Mouse (Mus musculus): ENCODE results near the gene Nudt3. TPM values are rescaled to one million over a fixed set of nuclear protein-coding genes. Genes with fewer than 3 reads are reported as not detected.

Gene Nudt3
- total RNA-seq, 4 experiments from 2014 or later = 260 to 347 (median 290) TPM

DNA sequence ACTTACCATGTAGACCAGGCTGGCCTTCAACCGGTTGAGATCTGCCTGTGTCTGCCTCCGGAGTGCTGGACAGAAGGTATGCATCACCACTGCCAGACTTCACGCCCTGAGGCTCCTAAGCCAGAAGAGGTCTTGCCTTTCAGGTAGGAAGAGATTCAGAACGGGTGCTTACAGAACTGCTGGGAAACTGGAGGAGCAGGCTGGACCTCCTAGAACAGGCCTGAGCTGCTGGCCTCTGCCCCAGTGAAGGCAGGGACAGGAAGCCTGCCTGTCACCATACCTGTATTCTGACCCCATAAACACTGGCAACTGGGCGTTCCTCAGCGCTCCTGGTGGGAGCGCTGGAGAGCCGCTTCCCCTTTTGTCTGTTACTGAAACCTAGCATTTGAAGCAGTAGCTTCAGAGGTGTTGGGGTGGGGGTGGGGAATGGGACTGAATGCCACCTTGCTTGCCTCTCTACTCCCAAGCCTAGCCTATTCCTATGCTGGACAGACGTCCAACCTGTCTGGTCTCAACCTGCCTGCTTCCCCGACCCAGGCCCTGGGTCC is 71.8 kb downstream of the Nudt3 start:
- no peak for DNase-seq (ENCODE audit: low spot score in 2 of 2)

DNA sequence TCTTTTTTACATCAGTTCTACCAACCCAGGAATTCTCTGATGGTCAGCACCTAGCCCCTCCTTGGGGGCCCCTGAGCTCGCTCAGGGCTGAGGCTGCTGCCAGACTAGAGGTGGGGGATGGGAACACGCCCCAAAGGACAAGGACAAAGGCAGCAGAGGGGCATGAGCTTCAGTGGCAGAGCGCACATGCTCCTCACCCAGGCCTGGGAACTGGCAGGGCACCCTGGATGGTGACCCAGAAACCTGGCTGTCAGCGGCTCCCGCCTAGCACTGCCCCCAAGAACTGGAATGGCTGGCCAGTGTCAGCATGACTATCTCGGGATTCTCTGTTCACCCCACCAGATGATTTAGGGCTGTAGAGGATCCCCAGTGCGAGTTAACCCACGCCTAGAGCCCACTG is 74.1 kb downstream of the Nudt3 start:
- no peak for DNase-seq (ENCODE audit: low spot score in 2 of 2)

DNA sequence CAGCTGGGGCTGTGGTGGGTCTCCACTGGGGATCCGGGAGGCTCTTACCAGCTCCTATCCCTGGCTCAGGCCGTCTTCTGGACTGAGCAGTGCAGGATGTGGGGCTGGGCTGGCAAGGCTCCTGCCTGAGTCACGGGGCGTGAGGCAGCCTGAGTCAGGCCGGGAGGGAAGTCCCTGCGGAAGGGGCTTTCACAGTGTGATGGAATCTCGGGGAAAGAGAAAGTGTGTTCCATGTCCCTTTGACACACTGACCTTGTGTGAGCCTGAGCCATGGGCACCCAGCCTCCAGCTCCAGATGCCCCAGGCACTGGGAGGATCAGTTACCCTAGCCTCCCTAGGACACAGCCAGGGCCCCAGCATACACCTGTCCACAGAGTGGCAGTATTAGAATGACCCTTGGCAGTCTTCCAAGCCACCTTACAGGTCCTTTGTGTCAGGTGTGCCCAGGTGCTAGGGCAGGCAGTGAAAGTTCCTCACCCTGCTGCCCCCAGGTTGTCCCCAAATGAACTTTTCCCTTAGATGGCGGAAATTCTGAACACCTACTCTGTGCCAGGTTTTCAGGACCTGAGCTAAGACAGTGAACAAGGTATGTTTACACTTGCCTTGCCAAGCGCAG is 75.9 kb downstream of the Nudt3 start:
- DNase-seq (ENCODE audit: low spot score in 2 of 2) = no peak

DNA sequence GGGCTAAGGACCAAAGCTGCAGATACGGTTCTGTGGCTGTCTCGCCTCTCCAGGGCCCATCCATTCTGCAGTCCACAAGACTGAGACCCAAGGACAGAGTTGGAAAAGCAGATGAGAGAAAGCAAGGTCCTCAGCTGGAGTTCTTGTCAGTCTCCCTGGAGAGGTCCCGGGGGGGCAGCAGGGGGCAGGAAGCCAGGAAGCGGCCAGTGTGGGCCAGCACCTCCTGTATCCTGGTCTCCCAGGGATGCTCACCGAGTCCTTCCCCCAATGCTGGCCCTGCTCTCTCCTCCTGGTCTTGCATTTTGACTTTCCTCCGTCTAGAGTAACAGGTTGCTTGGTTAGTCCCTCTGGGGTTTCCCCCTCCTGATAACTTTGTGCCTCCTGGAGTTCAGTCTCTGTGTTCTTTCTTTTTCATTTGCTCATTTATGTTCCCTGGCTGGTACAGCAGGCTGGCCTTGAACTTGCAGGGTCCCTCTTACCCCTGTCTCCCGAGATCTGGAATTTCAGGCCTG is 76.7 kb downstream of the Nudt3 start:
- no peak for DNase-seq (ENCODE audit: low spot score in 2 of 2)

DNA sequence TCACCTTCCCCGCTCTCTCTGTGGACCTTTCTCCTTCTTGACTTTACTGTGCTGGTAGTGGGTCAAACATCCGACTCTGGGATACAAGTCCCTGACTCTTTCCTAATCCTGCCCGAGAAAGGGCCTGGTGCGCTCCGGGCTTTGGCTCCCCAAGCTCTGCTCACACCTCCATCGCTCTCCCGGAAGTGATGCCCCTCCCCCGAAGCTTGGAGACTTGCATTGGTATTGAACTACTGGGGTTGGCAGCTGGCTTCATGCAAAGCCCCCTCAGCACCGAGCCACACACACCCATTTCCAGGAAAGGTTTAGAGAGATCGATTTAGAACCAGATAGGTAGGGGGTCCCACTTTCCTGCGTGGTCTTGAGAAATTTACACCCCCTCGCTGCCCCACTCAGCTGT is 77.3 kb downstream of the Nudt3 start:
- DNase-seq (ENCODE audit: low spot score in 2 of 2) = no peak

DNA sequence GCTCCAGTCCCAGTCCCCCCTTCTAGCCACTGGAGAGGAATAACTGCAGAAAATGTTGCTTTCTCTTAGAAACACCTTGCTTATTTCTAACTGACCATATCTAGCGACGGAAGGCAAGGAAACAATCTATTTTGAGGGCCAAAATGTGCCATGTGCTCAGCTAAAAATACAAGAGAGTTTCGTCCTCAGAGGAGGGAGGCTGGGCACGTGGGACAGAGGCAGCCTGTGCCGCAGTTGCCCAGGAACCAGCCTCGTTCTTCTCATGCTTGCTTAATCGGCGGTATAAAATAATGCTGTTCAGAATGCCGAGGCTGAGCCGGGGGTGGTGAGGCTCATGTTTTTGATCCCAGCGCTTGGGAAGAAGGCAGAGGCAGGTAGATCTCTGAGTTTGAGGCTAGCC is 78.7 kb downstream of the Nudt3 start:
- no peak for DNase-seq (ENCODE audit: low spot score in 2 of 2)

DNA sequence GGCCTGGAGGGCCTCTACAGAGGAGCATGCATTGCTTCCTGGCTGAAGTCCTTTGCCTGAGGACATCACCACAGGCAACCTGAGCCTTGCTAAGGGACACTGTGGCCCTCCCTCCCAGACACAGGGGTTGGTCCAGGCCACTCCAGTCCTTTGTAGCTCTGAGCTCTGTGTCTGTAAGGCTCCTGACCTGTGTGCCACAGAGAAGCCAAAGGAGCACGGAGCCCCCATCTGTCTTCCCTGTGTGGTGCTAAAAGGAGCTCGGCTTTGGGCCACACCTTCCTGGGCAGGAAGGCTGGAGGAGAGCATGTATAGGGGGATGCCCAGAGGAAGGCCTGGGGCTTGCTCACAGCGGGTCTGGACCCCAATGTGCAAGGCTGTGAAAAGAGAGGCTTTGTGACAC is 81.3 kb downstream of the Nudt3 start:
- no peak for DNase-seq (ENCODE audit: low spot score in 2 of 2)

DNA sequence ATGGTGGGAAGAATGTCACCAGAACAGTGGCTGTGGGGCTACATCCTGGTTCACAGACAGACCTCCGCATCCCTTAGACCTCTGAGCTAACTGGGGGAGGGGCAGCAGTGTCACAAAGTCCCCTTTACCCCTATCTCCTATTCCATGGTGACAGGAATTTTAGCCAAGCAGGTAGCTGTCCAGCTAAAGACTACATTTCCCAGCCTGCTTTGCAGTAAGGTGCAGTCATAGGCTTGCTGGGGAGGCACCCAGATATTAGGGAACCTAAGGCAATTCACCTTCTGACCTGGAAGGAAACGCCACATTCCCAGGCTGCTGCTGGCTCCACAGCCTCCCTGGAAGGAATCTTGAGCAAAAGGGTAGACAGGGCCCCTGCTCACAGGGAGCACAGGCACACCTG is 82.0 kb downstream of the Nudt3 start:
- no peak for DNase-seq (ENCODE audit: low spot score in 2 of 2)

DNA sequence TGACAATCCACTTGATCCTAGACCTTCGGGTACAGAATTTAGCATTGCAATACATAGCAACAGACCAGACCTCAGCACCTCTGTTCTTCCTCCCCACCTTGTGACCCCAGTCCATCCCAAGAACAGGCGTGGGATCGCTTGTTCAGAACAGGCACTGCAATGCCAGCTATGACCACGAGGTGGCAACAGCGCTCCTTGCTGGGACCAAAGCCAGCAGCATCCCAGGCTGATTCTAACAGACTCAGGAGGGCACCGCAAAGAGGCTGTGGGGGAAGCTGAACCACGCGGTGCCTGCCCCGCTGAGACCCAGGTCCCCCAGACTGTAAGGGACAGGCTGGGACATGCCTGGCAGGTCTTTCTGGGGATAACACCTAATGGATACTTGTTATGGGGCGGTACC is 88.6 kb downstream of the Nudt3 start:
- peak; percentile 67 to 71 for DNase-seq (ENCODE audit: low spot score in 2 of 2)

DNA sequence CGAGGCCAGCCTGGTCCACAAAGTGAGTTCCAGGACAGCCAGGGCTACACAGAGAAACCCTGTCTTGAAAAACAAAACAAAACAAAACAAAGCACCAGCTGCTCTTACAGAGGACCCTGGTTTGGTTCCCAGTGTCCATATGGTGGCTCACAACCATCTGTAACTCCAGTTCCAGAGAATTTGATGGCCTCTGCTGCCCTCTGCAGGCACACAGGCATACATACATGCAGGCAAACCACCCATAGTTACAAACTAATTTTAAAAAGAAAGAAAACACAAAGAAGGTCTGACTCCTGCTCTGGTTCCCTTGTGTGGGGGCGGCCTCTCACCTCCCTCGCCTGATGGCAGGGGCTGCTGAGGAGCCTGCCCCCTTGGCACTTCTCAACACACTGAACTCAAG is 89.9 kb downstream of the Nudt3 start:
- DNase-seq (ENCODE audit: low spot score in 2 of 2) = no peak

DNA sequence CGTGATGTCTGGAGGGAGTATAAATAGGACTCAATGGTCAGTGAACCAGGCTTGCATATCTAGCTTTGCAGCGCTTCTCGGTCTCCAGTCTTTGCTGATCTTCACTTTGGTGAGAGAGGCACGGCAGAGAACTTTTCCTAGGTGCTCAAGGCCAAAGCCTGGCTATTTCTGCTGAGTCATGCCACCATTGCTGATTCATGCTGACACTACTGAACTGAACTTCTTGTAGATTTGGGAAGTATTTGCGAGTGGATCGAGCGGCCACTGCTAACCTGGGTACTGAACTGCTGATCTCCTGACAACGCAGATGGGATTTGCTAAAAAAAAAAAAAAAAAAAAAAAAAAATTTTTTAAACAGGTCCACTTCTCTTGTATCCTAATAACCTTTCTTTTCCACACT is 91.2 kb downstream of the Nudt3 start:
- DNase-seq (ENCODE audit: low spot score in 2 of 2) = no peak

Other genes with a start within 250 kb of the Nudt3 start
- gene Grm4, start 102.1 kb downstream of the Nudt3 start, total RNA-seq (2022) = under 1 TPM in 1 of 4 experiments, not detected in 3; 0.11 TPM
- 10 to 100 TPM; 27.6 to 34.9 (median 31.9) TPM for gene Hmga1, start 67.0 kb downstream of the Nudt3 start, total RNA-seq (2022)
- gene AI413582, start 57.7 kb downstream of the Nudt3 start, total RNA-seq (2022) = 1 to 10 TPM; 1.7 to 3.9 (median 2.8) TPM
- gene RPS10-NUDT3, start 11.7 kb upstream of the Nudt3 start, total RNA-seq (2022) = 1 to 10 TPM in 2 of 4 experiments, not detected in 2; 1.5 to 2.2 TPM
- 100 to 1,000 TPM; 332 to 455 (median 370) TPM for gene Rps10, start 13.2 kb upstream of the Nudt3 start, total RNA-seq (2022)
- under 1 TPM in 2 of 4 experiments, not detected in 2; 0.15 to 0.51 TPM for gene Pacsin1, start 32.0 kb upstream of the Nudt3 start, total RNA-seq (2022)
- gene Spdef, start 105.5 kb upstream of the Nudt3 start, total RNA-seq (2022) = not detected
- gene D17Wsu92e, start 197.2 kb upstream of the Nudt3 start, total RNA-seq (2022) = 100 to 1,000 TPM; 224 to 253 (median 227) TPM
- gene Snrpc, start 214.7 kb upstream of the Nudt3 start, total RNA-seq (2022) = 10 to 100 TPM; 52.1 to 64.3 (median 59.5) TPM
- 10 to 100 TPM; 21.0 to 30.9 (median 28.8) TPM for gene Uhrf1bp1, start 232.9 kb upstream of the Nudt3 start, total RNA-seq (2022)

Data from gastrocnemius, adult 8-10 months (tissue).